Mouse (Mus musculus) testis, adult 2 months (tissue): ENCODE results near the gene Tenm3.

Source experiments
- CTCF ChIP-seq: fragments of 200-500 bp; IDR thresholded peaks from 2 replicates; pipeline ENCODE4 v1.5.1; 2012; ENCODE audit warnings: low read depth, mild to moderate bottlenecking, inconsistent platforms, low read length, moderate library complexity; ENCODE audit not compliant: control insufficient read depth, insufficient read depth, insufficient replicate concordance
- POLR2A ChIP-seq: fragments of 200-500 bp; IDR thresholded peaks from 2 replicates; pipeline ENCODE4 v1.6.1; 2012; ENCODE audit warnings: low read depth, mild to moderate bottlenecking, inconsistent platforms, low read length, moderate library complexity; ENCODE audit not compliant: control insufficient read depth

DNA sequence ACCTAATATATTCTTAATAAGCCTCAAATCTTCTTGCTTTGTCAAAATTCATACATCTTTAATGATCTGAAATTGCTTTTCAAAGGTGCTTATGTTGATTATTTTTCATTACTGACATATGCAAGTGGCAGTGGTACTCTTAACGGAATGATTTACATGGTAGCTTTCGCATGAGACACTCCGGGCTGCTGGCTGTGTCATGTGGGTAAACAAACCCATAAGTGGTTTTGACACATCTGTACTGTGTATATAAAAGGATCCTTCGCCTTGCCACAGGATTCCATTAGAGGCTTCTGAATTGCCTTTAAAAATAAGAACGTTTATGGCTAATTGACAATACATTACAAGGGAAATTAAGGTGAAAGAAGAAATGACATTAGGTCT lies 529.8 kb downstream of the Tenm3 start:
- TF ChIP-seq CTCF = no peak
- TF ChIP-seq POLR2A = no peak
